Mouse (Mus musculus): Measurements from ENCODE around the gene Acsf3.

The Acsf3 gene

DNA sequence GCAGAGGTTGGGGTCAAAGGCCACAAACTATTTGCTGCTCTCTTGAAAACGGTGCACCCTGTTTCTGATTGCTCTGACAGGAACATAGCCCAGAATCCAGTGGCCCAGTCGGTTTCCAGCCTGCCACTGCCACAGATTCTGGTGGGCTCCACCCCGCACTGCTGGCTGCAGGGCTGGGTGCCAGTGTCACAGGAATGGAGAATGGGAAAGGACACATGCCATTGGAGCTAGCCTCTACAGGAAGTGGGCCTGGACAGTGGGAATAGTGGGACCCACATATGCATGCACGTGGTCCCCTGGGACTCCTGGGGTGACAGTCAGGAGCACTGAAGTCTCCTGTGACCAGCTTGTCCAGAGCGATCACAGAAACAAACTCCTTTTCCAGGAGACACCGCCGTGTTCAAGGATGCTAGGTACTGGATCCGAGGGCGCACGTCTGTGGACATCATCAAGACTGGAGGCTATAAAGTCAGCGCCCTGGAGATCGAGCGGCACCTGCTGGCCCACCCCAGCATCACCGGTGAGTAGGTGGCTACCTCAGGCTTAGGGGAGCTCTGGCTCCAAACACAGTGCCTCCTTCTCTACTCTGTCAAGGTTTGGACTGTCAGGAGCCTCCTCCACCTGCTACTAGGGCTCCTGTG is 37.4 kb downstream of the Acsf3 start:
- no peak for DNase-seq

DNA sequence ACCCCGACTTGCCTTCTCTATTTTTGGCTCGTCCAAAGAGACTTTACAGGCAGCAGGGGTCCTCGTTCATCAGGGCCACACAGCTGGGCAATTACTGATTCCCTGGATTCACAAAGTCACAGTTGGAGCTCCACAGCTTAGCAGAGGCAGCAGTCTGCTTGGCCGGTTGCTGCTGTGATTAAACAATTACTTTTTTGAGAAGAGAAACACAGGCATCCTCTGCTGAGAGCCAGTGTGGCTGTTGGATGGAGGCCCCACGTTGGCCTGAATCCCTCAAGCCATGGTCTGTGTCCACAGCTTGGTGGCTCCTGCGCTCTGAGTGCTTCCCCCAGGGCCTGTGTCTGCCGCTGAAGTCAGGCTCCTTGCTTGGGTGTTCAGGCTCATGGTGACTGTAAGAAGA is 39.3 kb downstream of the Acsf3 start:
- no peak for DNase-seq

DNA sequence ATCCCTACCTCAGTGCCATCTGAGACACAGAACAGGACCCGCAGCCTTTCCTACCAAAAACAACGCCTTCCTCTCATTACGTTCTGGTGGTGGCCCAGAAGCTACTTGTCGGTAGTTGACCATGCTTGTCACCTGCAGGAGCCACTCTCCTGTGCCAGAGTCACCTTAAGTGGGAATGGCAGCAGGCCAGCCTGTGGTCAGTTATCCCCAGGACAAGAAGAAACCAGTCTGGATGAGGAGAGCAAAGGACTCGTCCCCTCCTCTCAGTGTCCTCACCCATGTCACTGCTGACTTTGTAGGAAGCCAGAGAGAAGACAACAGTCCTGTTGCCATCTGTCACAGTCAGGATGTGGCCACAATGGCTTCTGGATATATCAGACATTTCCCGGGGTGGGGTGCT is 41.7 kb downstream of the Acsf3 start:
- peak in 1 of 2 experiments; percentile 31 for DNase-seq

DNA sequence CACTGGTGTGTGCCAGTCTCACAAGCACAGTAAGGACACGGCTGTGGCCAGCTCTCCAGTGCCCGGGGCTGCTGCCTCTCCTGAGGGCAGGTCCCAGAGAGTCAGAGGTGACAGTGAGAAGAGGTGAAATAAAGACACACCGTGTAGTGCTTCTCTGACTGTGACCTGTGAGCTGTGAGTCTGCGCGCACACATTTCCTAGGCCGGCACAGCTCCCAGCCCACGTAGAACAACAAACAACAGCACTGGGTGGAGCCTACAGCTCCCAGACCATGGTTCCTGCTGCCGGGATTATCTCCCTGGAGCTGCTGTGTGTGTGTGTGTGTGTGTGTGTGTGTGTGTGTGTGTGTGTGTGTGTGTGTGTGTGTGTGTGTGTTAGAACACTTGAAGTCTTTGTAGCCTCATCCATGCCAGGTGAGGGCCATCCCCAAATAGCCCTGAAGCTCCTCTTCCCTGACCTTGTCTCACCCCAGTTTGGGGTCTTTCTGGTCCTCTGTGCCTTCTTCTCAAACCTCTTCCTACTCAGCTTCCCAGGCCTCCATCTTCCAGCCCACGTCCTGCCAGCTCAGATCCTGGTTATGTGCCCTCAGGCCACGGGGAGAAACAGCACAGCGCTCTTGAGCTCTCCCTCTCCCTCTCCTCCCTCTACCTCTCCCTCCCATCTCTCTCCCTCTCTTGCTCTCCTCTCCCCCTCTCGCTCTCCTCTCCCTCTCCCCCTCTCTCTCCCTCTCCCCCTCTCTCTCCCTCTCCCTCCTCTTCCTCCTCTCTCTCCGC is 42.6 kb downstream of the Acsf3 start:
- DNase-seq: no peak

DNA sequence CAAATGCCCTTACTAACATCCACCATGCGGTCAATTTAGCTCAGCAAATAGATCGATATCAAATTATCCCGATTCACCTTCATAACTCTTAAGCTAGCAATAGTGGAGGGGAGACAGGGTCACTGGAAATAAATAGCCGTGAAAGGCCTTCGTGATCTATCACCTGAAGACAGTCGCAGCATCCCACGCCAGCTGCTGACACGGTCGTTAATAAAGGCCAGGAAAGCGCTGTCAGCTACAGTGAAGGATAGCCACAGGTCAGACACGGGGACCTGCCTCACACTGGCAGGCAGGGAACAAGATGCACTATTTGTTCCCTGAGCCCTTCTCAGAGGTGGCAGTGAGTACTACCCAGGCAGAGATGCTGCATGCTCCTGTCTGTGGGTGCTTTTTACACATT is 44.5 kb downstream of the Acsf3 start:
- no peak for DNase-seq

DNA sequence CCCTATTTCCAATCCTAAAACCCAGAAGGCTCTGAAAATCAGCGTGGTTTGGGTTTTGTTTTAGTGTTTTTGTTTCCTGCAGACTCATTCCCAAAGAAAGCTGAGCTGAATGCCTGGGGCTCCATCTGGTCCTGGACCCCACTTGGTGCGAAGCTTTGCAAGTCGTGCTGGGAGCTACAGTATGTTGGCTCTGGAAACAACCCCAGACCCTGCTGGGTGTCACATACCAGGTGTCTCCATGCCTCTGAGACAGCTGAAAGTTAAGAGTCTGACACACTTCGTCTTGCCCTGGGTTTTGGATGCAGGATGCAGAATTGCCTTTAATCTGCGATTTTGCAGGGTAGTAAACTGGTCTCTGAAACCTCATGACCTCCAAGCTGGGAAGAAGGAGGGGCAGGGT is 49.3 kb downstream of the Acsf3 start:
- peak; percentile 74 to 77 for DNase-seq

DNA sequence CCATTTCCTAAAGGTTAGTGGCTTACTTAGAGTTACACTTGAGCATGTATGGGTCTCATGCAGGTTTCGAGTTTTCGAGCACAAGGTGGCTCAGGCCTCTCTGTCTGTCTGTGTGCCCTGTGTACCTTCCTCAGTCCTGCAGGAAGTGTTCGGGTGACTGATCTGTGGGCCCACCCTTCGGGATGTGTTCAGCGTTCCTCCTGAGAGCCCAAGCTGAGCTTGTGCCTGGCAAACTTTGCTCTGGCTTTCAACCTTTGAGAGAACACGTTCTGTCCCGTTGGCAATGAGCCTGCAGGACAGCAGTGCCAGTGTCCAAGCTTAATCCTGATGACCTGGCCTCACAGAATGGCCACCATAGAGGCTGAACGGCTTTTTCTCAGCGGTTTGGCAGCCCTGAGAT is 49.7 kb downstream of the Acsf3 start:
- peak; percentile 53 to 58 for DNase-seq

DNA sequence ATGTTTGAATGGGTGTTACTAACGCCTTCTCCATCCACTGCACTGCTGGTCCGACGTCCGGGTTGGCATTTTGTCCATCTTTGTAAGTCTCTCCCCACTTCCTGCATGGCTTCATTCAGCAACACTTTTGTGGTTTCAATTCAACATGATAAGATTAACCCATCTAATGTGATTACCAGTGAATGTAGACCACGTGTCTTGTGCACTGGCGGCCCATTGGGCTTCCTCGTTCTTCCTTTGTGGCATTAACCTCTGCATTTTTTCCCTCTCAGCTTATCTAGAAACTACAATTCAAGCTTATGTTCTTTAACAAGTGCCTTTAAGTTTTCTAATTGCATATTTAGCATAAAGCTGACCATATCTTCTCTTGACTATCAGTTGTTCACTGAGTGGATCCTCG is 50.1 kb downstream of the Acsf3 start:
- DNase-seq: no peak

DNA sequence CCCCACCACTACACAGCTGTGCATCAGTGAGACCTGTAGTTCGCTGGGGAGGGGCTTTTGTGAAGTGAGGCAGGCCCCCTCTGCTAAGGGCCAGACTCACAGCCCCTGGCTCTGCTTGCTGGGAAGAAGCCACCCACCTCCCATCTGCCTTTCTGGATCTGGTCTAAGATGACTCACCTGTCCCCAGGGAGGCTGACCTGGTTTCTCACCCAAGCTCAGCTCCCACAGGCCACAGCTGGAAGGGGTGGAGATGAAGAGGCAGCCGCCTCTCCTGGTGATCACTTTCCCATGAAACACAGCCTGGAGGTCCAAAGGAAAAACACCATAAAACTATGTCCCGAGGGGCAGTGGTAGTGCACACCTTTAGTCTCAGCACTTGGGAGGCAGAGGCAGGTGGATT is 54.1 kb downstream of the Acsf3 start:
- no peak for DNase-seq

DNA sequence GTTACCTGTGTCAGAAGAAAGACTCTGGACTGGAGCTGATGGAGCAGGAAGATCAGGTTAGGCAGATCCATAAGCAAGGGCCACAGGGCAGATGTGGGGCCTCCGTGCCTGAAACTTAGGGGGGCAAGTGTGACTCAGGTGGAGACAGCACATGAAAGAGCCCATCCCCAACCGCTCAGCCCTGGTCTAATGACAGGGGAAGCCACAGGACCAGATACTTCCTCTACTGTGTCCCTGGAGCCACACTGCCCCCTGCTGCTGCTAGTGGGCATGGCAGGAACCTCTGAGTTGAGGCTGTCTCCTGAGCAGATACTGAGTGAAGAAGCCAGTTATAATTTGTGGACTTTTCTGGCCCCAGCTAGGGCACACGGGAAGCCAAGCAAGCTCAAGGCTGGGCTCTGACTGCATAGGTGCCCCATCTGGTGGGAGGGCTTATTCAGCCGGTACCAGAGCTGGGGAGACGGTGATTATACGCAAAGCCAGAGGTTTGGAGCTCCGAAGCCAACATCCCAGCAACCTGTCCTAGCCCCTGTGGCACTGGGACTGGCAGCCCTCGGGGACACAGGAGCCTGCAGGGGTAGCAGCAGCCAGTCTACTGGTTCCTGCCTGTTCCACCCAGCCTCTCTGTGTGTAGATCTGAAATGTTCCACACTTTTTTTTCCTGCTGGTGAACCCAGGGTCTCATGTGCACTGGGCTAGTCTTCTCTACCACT is 55.2 kb downstream of the Acsf3 start:
- DNase-seq: peak; percentile 94 to 97

DNA sequence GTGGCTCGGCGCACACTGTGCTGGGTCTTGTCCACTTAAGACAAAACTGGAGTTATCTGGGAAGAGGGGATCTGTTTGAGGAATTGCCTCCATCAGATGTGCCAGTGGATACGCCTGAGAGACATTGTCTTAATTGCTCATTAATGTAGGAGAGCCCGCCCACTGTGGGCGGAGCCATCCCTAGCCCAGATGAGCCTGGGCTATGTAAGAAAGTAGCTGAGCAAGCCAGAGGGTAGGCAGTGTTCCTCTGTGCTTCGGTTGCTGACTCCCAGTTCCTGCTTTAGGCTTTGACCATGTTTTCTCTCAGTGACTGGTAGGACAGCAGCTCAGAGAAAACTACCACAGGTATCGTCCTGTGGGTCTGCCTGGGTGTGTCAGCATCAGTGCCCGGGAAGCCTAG is 59.1 kb downstream of the Acsf3 start:
- DNase-seq: no peak

DNA sequence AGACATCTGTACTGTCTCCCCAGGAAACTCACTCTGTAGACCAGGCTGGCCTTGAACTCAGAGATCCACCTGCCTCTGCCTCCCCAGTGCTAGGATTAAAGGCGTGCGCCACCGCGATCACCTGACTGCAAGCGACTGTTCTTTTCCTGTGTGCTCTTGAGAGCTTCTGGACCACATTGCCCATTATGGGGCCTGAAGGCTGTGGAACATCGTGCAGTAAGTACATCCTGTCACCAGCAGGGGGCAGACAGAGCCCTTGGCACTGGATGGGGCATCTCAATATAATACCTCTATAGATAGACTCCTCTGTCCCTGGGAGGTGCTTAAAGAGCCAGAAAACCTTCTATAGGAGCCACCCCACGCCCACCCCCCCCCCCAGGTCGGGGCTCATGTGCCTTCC is 59.7 kb downstream of the Acsf3 start:
- DNase-seq: peak; percentile 87 to 93

DNA sequence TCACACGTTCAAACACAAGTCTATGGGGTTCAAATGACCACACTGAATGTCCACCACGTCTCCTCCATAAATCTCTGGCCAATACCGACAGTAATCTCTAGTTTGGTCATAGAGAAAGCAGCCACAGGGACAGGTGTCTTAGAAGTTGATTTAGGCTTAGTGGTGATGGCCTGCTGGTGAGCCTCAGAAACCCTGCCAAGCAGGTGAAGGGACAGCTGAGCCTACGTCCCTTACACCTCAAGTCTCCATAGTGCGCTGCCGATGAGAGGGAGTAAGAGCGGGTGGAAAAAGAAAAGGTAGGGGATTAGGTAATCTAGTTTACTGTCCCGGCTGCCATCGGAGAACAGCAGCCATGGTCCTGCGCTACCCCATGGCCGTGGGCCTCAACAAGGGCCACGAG is 60.9 kb downstream of the Acsf3 start:
- no peak for DNase-seq

DNA sequence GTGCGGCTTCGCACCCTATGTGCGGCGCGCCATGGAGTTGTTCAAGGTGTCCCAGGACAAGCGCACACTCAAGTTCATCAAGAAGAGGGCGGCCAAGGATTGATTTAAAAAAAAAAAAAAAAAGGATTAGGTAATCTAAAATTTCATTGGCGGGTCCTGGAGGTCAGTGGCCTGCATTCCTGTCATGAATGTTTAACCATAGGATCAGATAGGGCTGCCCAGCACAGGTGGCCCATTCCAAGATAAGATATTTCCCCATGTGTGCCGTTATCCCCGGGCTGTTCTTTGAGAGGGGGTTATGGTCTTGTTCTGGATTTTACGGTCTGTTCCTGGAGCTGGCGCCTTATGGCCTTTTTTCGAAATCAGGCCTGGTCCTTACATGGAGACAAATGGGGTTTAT is 61.4 kb downstream of the Acsf3 start:
- no peak for DNase-seq

DNA sequence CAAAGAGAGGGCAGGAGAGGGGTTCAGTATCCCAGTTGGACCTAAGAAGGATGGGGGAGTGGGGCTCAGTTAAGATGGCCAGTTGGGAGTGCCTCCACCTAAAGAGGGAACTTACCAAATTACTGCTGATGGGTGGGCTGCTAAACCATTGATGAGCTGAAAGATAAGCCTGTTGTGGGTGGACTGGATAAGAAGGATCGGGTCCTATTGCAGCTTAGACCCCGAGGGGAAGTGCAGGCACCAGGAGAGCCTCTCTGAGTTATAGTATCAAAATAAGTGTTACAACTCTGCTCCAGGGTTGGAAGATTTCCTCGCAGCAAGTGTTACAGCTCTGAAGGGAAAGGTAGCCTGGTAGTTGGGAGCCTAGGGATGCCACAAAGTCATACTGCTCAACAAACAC is 68.9 kb downstream of the Acsf3 start:
- DNase-seq: no peak

DNA sequence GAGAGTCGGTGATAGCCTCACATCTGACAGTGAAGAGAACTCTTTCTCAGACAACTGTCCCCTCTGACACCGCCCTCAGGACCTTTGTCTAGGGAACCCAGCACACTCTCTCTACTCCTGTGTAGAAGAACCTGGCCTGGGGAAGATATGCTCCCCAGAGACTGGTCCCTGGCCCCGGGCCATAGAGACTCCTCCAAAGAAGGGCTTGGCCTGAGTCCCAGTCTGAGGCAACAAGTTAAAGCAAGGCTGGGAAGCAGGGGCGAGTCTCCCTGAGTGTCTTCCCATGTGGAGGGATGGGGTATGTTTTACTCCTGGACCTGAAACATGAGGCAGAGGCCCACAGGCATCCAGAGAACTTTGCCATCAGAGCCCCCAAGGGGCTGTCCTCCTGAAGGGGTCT is 70.4 kb downstream of the Acsf3 start:
- DNase-seq: peak in 1 of 2 experiments; percentile 26

DNA sequence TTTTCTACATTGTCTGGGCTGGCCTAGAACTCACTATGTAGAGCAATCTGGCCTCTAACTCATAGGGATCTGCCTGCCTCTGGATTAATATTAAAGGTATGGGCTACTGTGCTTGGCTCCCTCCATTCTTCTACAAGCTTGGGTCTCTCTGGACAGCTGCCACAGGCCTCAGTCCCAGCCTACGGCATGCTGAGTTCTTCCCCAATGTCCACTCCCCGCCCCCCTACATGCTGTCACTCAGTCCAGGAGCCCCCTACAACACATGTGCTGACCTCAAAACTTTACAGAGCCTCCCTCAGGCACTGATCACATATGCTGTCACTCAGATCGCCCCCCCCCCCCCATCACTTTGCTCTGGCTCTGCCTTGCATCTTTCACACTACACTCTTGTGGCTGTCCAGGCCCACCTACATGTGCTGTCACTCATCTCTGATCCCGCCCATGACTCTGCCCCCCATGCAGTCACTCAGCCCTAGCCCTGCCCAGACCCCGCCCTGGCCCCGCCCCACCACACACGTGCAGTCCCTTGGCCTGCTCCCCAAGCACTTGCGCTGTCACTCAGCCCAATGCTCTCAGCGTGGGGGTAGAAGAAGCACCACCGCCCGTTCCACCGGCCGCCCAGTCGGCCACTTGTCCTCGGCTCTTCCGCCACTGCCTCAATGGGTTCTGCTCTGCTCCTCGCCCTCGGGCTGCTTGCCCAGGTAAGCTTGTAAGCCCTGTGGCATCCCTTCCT is 72.7 kb downstream of the Acsf3 start, which contains the start of gene Cdh15:
Gene Cdh15 (plus strand): TSS at position 138 of the 733 bp plus-strand sequence.
- peak; percentile 87 to 93 for DNase-seq

DNA sequence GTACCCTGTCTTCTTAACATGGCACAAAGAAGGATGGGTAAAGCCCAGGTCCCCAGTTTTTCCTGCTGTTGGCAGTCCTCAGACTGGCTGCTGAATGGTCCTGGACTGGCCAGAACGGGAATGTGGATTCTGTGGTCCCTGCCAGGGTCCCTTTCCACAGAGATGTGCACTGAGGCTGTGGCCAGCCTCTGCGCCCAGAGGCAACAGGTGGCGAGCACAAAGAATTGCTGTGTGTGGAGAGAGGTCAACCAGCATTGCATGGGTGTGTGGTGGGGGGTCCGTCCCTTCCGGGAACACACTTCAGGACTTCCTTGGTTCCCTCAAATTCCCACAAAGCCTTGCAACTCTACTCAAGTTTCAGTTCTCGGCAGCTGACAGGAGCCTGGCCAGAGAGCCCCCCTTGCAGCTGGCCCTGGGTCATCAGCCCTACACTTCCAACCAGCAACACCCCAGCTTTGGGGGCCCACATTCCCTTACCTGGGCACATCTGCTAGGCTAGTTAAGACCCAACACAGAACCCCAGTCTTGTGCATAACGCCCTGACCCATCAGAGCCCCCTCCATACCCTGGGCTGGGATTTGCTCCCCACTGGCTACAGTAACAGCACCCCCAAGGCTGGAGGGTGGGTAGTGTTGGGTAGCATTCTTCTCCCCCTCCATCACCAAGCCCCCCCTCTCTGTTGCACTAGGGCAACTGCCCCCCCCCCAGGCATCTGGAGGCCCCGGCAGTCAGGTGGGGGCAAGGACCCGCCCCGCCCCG is 74.0 kb downstream of the Acsf3 start:
- peak; percentile 32 to 58 for DNase-seq

DNA sequence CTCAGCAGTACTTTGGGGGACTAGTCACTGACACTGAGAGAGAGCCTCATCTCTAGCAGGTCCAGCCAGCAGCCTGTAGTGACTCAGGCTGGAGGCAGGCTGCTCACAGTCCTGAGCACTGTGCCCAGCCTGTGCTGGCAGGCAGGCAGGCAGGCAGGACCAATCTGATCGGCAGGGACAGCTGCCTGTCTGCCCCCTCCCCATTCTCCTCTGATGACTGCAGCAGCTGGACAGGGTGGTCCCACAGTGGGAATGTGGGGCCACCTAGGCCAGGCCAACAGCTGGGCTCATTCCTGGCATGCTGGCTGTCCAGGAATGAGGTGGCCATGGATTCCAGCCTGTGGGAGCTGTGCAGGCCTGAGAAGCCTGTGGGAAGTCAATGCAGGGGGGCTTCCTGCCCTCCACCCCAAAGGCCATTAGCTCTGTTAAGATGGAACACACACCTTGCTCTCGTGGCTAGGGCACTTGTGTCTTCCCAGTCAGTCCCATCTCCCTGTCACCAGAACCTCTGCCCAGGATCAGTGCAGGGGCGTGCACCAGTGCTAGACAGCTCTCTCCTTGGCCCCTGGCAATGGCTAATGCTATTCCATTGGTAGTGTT is 75.5 kb downstream of the Acsf3 start:
- DNase-seq: peak; percentile 47 to 53

DNA sequence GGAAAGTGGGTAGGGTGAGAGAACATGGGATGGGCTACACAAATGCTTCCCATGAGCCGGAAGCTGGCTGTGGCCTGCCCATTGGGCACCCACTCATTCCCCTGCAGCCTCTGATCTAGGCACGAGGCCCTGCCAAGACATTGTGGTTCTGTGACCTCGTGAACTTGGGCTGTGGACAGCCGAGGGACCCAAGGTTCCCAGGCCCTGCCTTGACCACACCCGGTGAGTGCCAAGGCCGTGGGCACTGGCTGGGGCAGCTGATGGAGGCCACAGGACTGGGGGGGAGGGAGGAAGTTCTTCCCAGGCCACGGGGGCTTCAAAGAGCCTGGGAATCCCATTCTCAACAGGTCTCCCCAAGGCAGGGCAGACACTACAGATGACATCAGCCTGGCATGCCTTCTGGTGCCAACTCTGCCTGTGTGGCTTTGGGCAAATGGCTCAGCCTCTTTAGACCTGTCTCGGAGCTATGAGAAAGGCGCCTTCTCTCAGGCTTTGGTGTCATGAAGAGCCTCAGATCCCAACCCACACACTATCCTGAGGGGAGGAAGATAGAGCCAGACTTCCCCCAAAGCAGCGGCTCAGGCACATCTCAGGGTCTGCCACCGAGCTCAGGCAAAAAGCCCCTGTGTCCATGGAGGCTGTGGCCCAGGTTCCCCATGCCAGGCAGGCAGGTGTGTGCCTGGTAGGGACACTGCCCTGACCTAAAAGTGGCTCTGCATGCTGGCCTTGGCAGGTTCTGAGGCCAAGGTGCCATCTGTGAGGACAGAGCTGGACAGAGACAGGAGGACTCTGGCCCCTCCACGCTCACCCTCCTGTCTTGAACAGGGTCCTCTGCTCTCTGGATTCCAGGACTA is 76.6 kb downstream of the Acsf3 start:
- peak; percentile 92 to 96 for DNase-seq

DNA sequence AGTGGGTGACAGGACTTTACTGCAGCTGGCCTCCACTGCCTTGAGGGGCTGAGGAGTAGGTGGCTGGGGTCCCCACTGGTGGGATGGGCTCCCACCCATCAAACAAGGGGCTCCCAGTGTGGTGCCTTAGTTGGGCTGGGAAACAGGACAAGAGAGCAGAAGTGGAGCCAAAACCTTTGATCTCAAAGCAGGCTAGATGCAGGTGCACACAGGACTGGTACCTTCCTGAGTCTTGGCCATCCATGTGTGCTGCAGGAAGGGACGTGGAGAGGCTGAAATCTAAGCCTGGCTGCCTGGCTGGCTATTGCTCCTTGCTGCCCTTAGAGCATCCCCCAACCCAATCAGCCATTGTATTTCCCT is 77.2 kb downstream of the Acsf3 start:
- DNase-seq: peak in 1 of 2 experiments; percentile 80
